ENCODE assay signal across 14 mouse cellular contexts in genomic region chr2:22752492-22752891, GRCm38 (mm10).
"Had no signal": no experiment of that assay in that cellular context is flagged by ENCODE, and none has a peak within 500 bp of the region (broad histone marks: within the 10 kb centered on the region; RNA-seq: fewer than 3 reads in every experiment).

No protein-coding gene starts in this region.

- DNase-seq: kidney, adult 18-20 months; kidney, postnatal 25 days; layer of hippocampus, adult 9-11 months; layer of hippocampus, postnatal 36 days; lung, adult 18-20 months; right cerebral cortex, adult 18-20 months; right cerebral cortex, postnatal 25 days; thymus, postnatal 36 days had no signal

- H3K4me3 ChIP-seq: kidney, embryonic 15.5 days; limb, embryonic 15.5 days; midbrain, embryonic 12.5 days had no signal

- H3K9ac ChIP-seq: kidney, embryonic 15.5 days; limb, embryonic 15.5 days; liver, embryonic 14.5 days; midbrain, embryonic 12.5 days had no signal

- H3K9me3 ChIP-seq: kidney, embryonic 15.5 days; limb, embryonic 15.5 days; megakaryocyte, embryonic 14.5 days; midbrain, embryonic 12.5 days had no signal

- H3K27ac ChIP-seq: kidney, embryonic 15.5 days; limb, embryonic 15.5 days; liver, embryonic 14.5 days; midbrain, embryonic 12.5 days had no signal

- ATAC-seq: midbrain, embryonic 16.5 days had no signal

- H3K4me1 ChIP-seq: kidney, embryonic 15.5 days; limb, embryonic 15.5 days; midbrain, embryonic 12.5 days had no signal

- H3K36me3 ChIP-seq: kidney, embryonic 15.5 days; limb, embryonic 15.5 days; midbrain, embryonic 12.5 days had no signal

- H3K27me3 ChIP-seq: kidney, embryonic 15.5 days; limb, embryonic 15.5 days; megakaryocyte, embryonic 14.5 days; midbrain, embryonic 12.5 days had no signal

- H3K4me2 ChIP-seq: kidney, embryonic 15.5 days; limb, embryonic 15.5 days; midbrain, embryonic 12.5 days had no signal
